ENCODE assay signal across 10 mouse cellular contexts in genomic region chr1:38512258-38513081, GRCm38 (mm10).
DNase-seq lines count a peak whose midpoint lies in the region; ATAC-seq lines count a peak whose summit lies in the region.
"Had no signal": no experiment of that assay in that cellular context is flagged by ENCODE, and none has a peak within 500 bp of the region (broad histone marks: within the 10 kb centered on the region; RNA-seq: fewer than 3 reads in every experiment).

No protein-coding gene starts in this region.

- no peak overlapping the region; the same call in 1 of the 2 replicates for H3K4me2 ChIP-seq in kidney, embryonic 14.5 days (replicated peaks; ENCODE audit: low read depth, low read length)
- peak overlapping the region; percentile 35 for H3K4me2 ChIP-seq in embryonic facial prominence, embryonic 12.5 days (replicated peaks)
- H3K4me2 ChIP-seq in hindbrain, embryonic 13.5 days = peak overlapping the region; percentile 25
- no peak overlapping the region for H3K4me2 ChIP-seq in midbrain, embryonic 13.5 days (replicated peaks)
- H3K4me2 ChIP-seq: liver, embryonic 15.5 days had no signal

- no peak overlapping the region for H3K9ac ChIP-seq in kidney, embryonic 14.5 days (ENCODE audit: low read depth, low read length)
- H3K9ac ChIP-seq in embryonic facial prominence, embryonic 12.5 days = no peak overlapping the region
- H3K9ac ChIP-seq in hindbrain, embryonic 13.5 days = peak overlapping the region; percentile 47
- H3K9ac ChIP-seq in midbrain, embryonic 13.5 days (replicated peaks) = peak overlapping the region; percentile 39; the same call in 1 of the 2 replicates
- H3K9ac ChIP-seq: liver, embryonic 15.5 days had no signal

- peak; percentile 51; the same call in 1 of the 2 replicates for ATAC-seq in kidney, embryonic 14.5 days (ENCODE audit: low FRiP score, low TSS enrichment)
- no peak for ATAC-seq in embryonic facial prominence, embryonic 12.5 days (ENCODE audit: insufficient number of reproducible peaks, insufficient read depth, low FRiP score, low TSS enrichment)
- peak; percentile 66 for ATAC-seq in hindbrain, embryonic 13.5 days (ENCODE audit: low FRiP score)
- ATAC-seq in midbrain, embryonic 13.5 days = no peak

- DNase-seq in kidney, adult 11 months = no peak
- no peak for DNase-seq in urinary bladder, adult 18-20 months (ENCODE audit: low spot score in 2 of 2)
- DNase-seq in urinary bladder, postnatal 36 days (ENCODE audit: low spot score in 2 of 2) = no peak
- no peak for DNase-seq in left cerebral cortex, adult 9 months (ENCODE audit: low spot score in 2 of 2)

- H3K9me3 ChIP-seq in kidney, embryonic 14.5 days (ENCODE audit: control insufficient read depth, low read length) = no peaks in the 10 kb centered on the region
- H3K9me3 ChIP-seq in embryonic facial prominence, embryonic 12.5 days = no peaks in the 10 kb centered on the region
- H3K9me3 ChIP-seq in hindbrain, embryonic 13.5 days = no peaks in the 10 kb centered on the region
- H3K9me3 ChIP-seq in midbrain, embryonic 13.5 days = no peaks in the 10 kb centered on the region
- H3K9me3 ChIP-seq: G1E; liver, embryonic 15.5 days had no signal

- no peak overlapping the region for H3K4me3 ChIP-seq in kidney, embryonic 14.5 days (ENCODE audit: low read length)
- H3K4me3 ChIP-seq in embryonic facial prominence, embryonic 12.5 days = no peak overlapping the region
- H3K4me3 ChIP-seq in hindbrain, embryonic 13.5 days = no peak overlapping the region
- no peak overlapping the region for H3K4me3 ChIP-seq in midbrain, embryonic 13.5 days (replicated peaks)
- H3K4me3 ChIP-seq: liver, embryonic 15.5 days had no signal

- H3K4me1 ChIP-seq in kidney, embryonic 14.5 days (ENCODE audit: control insufficient read depth, insufficient read depth, low read length) = peaks cover 21% of the 10 kb centered on the region
- H3K4me1 ChIP-seq in embryonic facial prominence, embryonic 12.5 days = peaks cover 30% of the 10 kb centered on the region
- H3K4me1 ChIP-seq in hindbrain, embryonic 13.5 days (replicated peaks) = peaks cover 63% of the 10 kb centered on the region
- H3K4me1 ChIP-seq in midbrain, embryonic 13.5 days (replicated peaks) = peaks cover 30% of the 10 kb centered on the region

- H3K27me3 ChIP-seq in kidney, embryonic 14.5 days (ENCODE audit: control insufficient read depth, insufficient read depth, low read length) = no peaks in the 10 kb centered on the region
- no peaks in the 10 kb centered on the region for H3K27me3 ChIP-seq in embryonic facial prominence, embryonic 12.5 days
- H3K27me3 ChIP-seq in hindbrain, embryonic 13.5 days = no peaks in the 10 kb centered on the region
- no peaks in the 10 kb centered on the region for H3K27me3 ChIP-seq in midbrain, embryonic 13.5 days
- H3K27me3 ChIP-seq: liver, embryonic 15.5 days had no signal

- H3K36me3 ChIP-seq in kidney, embryonic 14.5 days (ENCODE audit: control insufficient read depth, insufficient read depth, low read length) = no peaks in the 10 kb centered on the region
- no peaks in the 10 kb centered on the region for H3K36me3 ChIP-seq in embryonic facial prominence, embryonic 12.5 days
- H3K36me3 ChIP-seq in hindbrain, embryonic 13.5 days = no peaks in the 10 kb centered on the region
- no peaks in the 10 kb centered on the region for H3K36me3 ChIP-seq in midbrain, embryonic 13.5 days
- H3K36me3 ChIP-seq: G1E; liver, embryonic 15.5 days had no signal

- WGBS in kidney, embryonic 14.5 days = 18% methylated on average over 15 of the region's 15 CpGs
- WGBS in embryonic facial prominence, embryonic 12.5 days = 21% methylated on average over 15 of the region's 15 CpGs
- 33% methylated on average over 15 of the region's 15 CpGs for WGBS in hindbrain, embryonic 13.5 days
- WGBS in midbrain, embryonic 13.5 days = 65% methylated on average over 15 of the region's 15 CpGs

- H3K27ac ChIP-seq in kidney, embryonic 14.5 days (ENCODE audit: low read depth, low read length) = peak overlapping the region; percentile 39; the same call in 1 of the 2 replicates
- peak overlapping the region; percentile 79 for H3K27ac ChIP-seq in embryonic facial prominence, embryonic 12.5 days
- H3K27ac ChIP-seq in hindbrain, embryonic 13.5 days = peak overlapping the region; percentile 88
- H3K27ac ChIP-seq in midbrain, embryonic 13.5 days = peak overlapping the region; percentile 69
- H3K27ac ChIP-seq: liver, embryonic 15.5 days had no signal

Comparison
In these comparisons a context has a peak if more than half of its experiments do, and no peak if none do; other contexts are left out.
1. ATAC-seq: peak in kidney, embryonic 14.5 days (single experiment) and hindbrain, embryonic 13.5 days (single experiment); none in embryonic facial prominence, embryonic 12.5 days (single experiment) and midbrain, embryonic 13.5 days (single experiment).
2. H3K4me2 ChIP-seq: peak in embryonic facial prominence, embryonic 12.5 days (single experiment) and hindbrain, embryonic 13.5 days (single experiment); none in kidney, embryonic 14.5 days (single experiment) and midbrain, embryonic 13.5 days (single experiment).
3. H3K9ac ChIP-seq: peak in hindbrain, embryonic 13.5 days (single experiment) and midbrain, embryonic 13.5 days (single experiment); none in kidney, embryonic 14.5 days (single experiment) and embryonic facial prominence, embryonic 12.5 days (single experiment).
4. Peak in every context shown above with its lines, with median percentiles within 50 percentile points of each other: H3K27ac ChIP-seq.